Mouse (Mus musculus) testis, adult 2 months (tissue): ENCODE results near the gene Lamb3. TPM values are rescaled to one million over a fixed set of nuclear protein-coding genes. Genes with fewer than 3 reads are reported as not detected.

ENCODE experiments used
- H3K27ac ChIP-seq: fragments of 200-500 bp; 2 replicates; pipeline ENCODE4 v1.5.1; 2012; ENCODE audit warnings: low read depth, low read length; ENCODE audit not compliant: control insufficient read depth, insufficient read depth
- H3K27me3 ChIP-seq: fragments of 200-500 bp; 2 replicates; pipeline ENCODE4 v1.6.1; 2012; ENCODE audit warnings: mild to moderate bottlenecking, low read length, moderate library complexity; ENCODE audit not compliant: control insufficient read depth, insufficient read depth
- H3K36me3 ChIP-seq: fragments of 200-500 bp; 2 replicates; pipeline ENCODE4 v1.6.1; 2012; ENCODE audit warnings: mild to moderate bottlenecking, low read length; ENCODE audit not compliant: control insufficient read depth, insufficient read depth
- H3K4me1 ChIP-seq: fragments of 200-500 bp; 2 replicates; pipeline ENCODE4 v1.6.1; 2012; ENCODE audit warnings: low read length; ENCODE audit not compliant: control insufficient read depth, insufficient read depth
- H3K4me3 ChIP-seq: fragments of 200-500 bp; 2 replicates; pipeline ENCODE4 v1.5.1; 2012; ENCODE audit warnings: low read depth, mild to moderate bottlenecking, low read length, moderate library complexity, mixed read lengths; ENCODE audit not compliant: control insufficient read depth
- CTCF ChIP-seq: fragments of 200-500 bp; IDR thresholded peaks from 2 replicates; pipeline ENCODE4 v1.5.1; 2012; ENCODE audit warnings: low read depth, mild to moderate bottlenecking, inconsistent platforms, low read length, moderate library complexity; ENCODE audit not compliant: control insufficient read depth, insufficient read depth, insufficient replicate concordance
- POLR2A ChIP-seq: fragments of 200-500 bp; IDR thresholded peaks from 2 replicates; pipeline ENCODE4 v1.6.1; 2012; ENCODE audit warnings: low read depth, mild to moderate bottlenecking, inconsistent platforms, low read length, moderate library complexity; ENCODE audit not compliant: control insufficient read depth
- polyA plus RNA-seq: library from polyadenylated mRNA; depleted of rRNA; stranded (reverse); fragments of >200 nt; gene quantifications from 2 replicates; pipeline ENCODE4 v1.2.3, GENCODE M21; 2012

The Lamb3 gene
- polyA plus RNA-seq, 1 experiment = 4.2 TPM

DNA sequence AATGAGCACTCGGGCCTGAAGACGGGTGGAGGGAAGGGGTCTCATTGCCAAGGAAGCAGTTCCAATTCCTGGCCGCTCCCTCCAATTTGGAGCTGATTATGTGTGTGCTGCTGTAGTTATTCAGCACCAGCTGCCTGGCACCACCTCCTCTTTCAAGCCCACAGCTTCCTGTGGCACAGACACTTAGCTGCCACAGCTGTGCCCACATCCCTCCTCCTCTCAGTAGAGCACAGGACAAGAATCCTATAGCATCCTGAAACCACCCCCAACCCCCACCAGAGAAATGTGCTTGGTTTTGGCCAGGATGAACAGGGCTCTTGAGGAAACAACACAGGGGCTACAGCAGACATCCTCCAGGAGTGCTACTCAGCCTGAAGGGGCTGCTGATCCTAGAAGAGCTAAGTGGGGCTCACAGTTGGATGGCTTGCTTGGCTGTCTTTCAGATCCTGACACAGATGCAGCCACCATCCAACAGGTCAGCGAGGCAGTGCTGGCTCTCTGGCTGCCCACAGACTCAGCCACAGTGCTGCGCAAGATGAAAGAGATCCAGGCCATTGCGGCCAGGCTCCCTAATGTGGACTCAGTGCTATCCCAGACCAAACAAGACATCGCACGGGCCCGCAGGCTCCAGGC, 131.0 kb downstream of the Lamb3 start:
- H3K27ac ChIP-seq = no peak overlapping the region

GRCm38 (mm10) chr1:193342198-193342946, 134.9 kb downstream of the Lamb3 start:
- H3K4me3 ChIP-seq = no peak overlapping the region
- no peak for TF ChIP-seq CTCF
- TF ChIP-seq POLR2A = no peak

More for the DNA sequence above, 131.0 kb downstream of the Lamb3 start:
- TF ChIP-seq CTCF (no peak), POLR2A (no peak)
- H3K4me1 ChIP-seq = peaks cover 2% of the 10 kb centered on the region; the same call in 1 of the 2 replicates
- H3K36me3 ChIP-seq = no peaks in the 10 kb centered on the region
- no peaks in the 10 kb centered on the region for H3K27me3 ChIP-seq
- no peak overlapping the region for H3K4me3 ChIP-seq

DNA sequence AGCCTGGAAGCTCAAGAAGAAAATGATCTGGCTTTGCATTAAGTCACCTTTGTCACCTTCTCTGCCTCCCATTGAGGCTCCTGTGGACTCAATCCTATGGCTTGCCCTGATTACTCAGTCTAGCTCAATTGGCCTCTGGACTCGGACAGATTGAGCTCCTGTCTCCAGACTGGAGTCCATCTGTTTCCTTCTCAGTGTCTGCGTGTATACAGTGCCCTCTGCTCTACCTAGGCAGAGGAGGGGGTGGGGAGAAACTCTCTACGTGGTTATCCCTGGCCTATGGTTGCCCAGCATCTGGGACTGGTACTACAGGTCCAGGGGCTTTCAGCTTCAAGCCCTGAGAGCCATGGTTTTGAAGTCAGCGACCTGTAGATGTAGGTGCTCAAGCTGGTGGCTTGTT, 136.4 kb downstream of the Lamb3 start:
- H3K27ac ChIP-seq = no peak overlapping the region
- H3K36me3 ChIP-seq = no peaks in the 10 kb centered on the region
- TF ChIP-seq CTCF (no peak), POLR2A (no peak)
- no peaks in the 10 kb centered on the region for H3K4me1 ChIP-seq
- no peak overlapping the region for H3K4me3 ChIP-seq
- H3K27me3 ChIP-seq = no peaks in the 10 kb centered on the region

More at GRCm38 (mm10) chr1:193342198-193342946, 134.9 kb downstream of the Lamb3 start:
- H3K27ac ChIP-seq = no peak overlapping the region
- no peaks in the 10 kb centered on the region for H3K36me3 ChIP-seq
- H3K27me3 ChIP-seq = no peaks in the 10 kb centered on the region
- no peaks in the 10 kb centered on the region for H3K4me1 ChIP-seq

GRCm38 (mm10) chr1:193344976-193345375, 137.5 kb downstream of the Lamb3 start:
- Histone ChIP-seq H3K4me3 (no peak overlapping the region), H3K27me3 (no peaks in the 10 kb centered on the region), H3K27ac (no peak overlapping the region), H3K36me3 (no peaks in the 10 kb centered on the region), H3K4me1 (no peaks in the 10 kb centered on the region)
- TF ChIP-seq CTCF (no peak), POLR2A (no peak)

DNA sequence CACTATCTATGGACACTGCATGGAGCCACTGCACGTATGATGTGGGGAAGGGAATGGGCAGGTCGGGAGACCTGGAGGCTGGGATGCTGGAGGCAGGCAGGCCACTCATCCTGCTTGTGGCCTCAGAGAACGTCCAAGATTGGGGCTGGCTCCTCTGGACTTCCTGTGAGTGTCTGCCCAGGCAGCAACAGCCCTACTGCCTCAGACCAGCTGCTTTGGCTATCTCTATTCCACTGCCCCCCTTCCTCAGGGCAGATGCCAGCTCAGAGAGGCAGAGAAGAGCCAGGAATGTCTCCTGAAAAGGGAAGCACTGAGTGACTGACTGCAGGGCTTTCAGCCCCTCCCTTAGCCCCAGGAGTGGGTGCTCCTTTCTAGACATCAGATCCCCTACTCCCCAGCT, 139.4 kb downstream of the Lamb3 start:
- TF ChIP-seq CTCF (no peak), POLR2A (no peak)
- H3K27me3 ChIP-seq = no peaks in the 10 kb centered on the region
- no peak overlapping the region for H3K27ac ChIP-seq
- H3K4me3 ChIP-seq = no peak overlapping the region
- H3K36me3 ChIP-seq = no peaks in the 10 kb centered on the region
- no peaks in the 10 kb centered on the region for H3K4me1 ChIP-seq

DNA sequence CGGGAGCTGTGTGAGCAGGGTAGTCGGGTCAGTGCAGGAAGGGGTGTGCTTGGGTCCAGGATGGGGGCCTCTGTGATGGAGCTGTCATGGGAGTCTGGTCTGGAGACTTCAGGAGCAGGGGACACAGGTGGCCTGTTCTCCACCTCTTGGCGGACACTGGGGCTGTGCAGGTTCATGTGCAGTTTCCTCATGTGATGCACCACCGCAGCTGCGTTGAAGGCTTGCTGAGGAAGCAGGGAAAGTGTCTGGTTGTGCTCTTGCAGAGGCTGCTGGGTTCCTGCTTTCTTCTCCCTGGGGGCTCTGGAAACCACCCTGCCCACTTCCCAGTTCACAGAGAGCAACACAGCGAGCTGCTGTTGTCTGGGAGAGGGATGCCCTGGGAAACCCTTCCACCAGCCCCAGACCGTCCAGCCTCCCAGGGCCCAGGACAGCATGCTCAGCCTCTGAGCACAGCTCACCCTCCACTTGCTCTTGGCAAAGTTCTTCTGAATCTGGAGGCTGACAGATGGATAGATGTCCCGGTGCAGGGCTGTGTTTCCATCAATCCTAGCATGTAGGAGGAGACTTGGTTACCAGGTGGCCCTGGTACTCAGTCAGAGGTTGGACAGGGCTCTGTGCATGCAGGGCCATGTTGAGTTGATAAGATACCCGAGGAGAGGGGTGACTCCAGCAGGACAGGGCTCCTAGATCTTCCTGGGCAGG, 140.9 kb downstream of the Lamb3 start:
- Histone ChIP-seq H3K27ac (no peak overlapping the region), H3K27me3 (no peaks in the 10 kb centered on the region), H3K4me1 (no peaks in the 10 kb centered on the region), H3K36me3 (no peaks in the 10 kb centered on the region), H3K4me3 (no peak overlapping the region)
- TF ChIP-seq POLR2A = no peak
